Mouse (Mus musculus): ENCODE measurements around the gene Wdr24. TPM values are rescaled to one million over a fixed set of nuclear protein-coding genes. Genes with fewer than 3 reads are reported as not detected.

Wdr24 gene
- 10.9 and 11.6 TPM in 2 replicates for polyA plus RNA-seq (2015; fragmentation: Nextera tagmentation; extraction: Ambion mirVana)

GRCm38 (mm10) chr17:25823452-25823851 lies at the start of gene Wdr24:
Wdr24 (plus strand) TSS chr17:25823627.

GRCm38 (mm10) chr17:25785281-25785745 lies 38.1 kb upstream of the Wdr24 start, which contains the start of gene Haghl:
Haghl (minus strand) TSS chr17:25785673.

GRCm38 (mm10) chr17:25786280-25786679 lies 37.1 kb upstream of the Wdr24 start, which contains the start of gene Ccdc78:
Ccdc78 (plus strand) TSS chr17:25786580.

GRCm38 (mm10) chr17:25792615-25793014 lies 30.8 kb upstream of the Wdr24 start, which contains the start of gene Fam173a:
Fam173a (minus strand) TSS chr17:25792901.

GRCm38 (mm10) chr17:25795609-25796092 lies 27.8 kb upstream of the Wdr24 start, which contains the start of gene AC134908.4:
AC134908.4 (minus strand) TSS chr17:25795659.

GRCm38 (mm10) chr17:25796951-25797369 lies 26.5 kb upstream of the Wdr24 start, which contains the start of gene Metrn:
Metrn (minus strand) TSS chr17:25797136.

GRCm38 (mm10) chr17:25808789-25809605 lies 14.4 kb upstream of the Wdr24 start, which contains the start of gene Fbxl16:
Fbxl16 (plus strand) TSS chr17:25809085.

GRCm38 (mm10) chr17:25828712-25829557 lies 5.5 kb downstream of the Wdr24 start, which contains the start of gene Jmjd8:
Jmjd8 (plus strand) TSS chr17:25828867.

GRCm38 (mm10) chr17:25833291-25833663 lies 9.8 kb downstream of the Wdr24 start, which contains the start of gene Stub1:
Stub1 (minus strand) TSS chr17:25833404.

GRCm38 (mm10) chr17:25837076-25837410 lies 13.6 kb downstream of the Wdr24 start, which contains the start of gene Rhbdl1:
Rhbdl1 (minus strand) TSS chr17:25837295.

GRCm38 (mm10) chr17:25841117-25841880 lies 17.9 kb downstream of the Wdr24 start, which contains the start of gene Gm20683:
Gm20683 (minus strand) TSS chr17:25841763.

GRCm38 (mm10) chr17:25844396-25844901 lies 21.0 kb downstream of the Wdr24 start, which contains the start of gene Rhot2:
Rhot2 (minus strand) TSS chr17:25844851.

GRCm38 (mm10) chr17:25860832-25861703 lies 37.6 kb downstream of the Wdr24 start, which contains the start of gene Wdr90:
Wdr90 (minus strand) TSS chr17:25861501.

GRCm38 (mm10) chr17:25868601-25869191 lies 45.3 kb downstream of the Wdr24 start, which contains the start of gene Mcrip2:
Mcrip2 (minus strand) TSS chr17:25868764.

GRCm38 (mm10) chr17:25874721-25875170 lies 51.3 kb downstream of the Wdr24 start, which contains the start of gene Mettl26:
Mettl26 (plus strand) TSS chr17:25875074.

Measured in urinary bladder, postnatal 0 days (tissue).